Mouse (Mus musculus): ENCODE measurements around the gene Spata7. TPM values are rescaled to one million over a fixed set of nuclear protein-coding genes. Genes with fewer than 3 reads are reported as not detected.

Spata7 gene
- polyA plus RNA-seq, 1 experiment, result 4.6 TPM

GRCm38 (mm10) chr12:98673879-98674278, 45.9 kb downstream of the Spata7 start:
- no peak for DNase-seq (ENCODE audit: low read depth)

GRCm38 (mm10) chr12:98674627-98675143, 46.7 kb downstream of the Spata7 start:
- DNase-seq (ENCODE audit: low read depth), result peak; percentile 59

GRCm38 (mm10) chr12:98676861-98677260, 48.9 kb downstream of the Spata7 start:
- no peak for DNase-seq (ENCODE audit: low read depth)

GRCm38 (mm10) chr12:98677336-98677735, 49.4 kb downstream of the Spata7 start:
- no peak for DNase-seq (ENCODE audit: low read depth)

GRCm38 (mm10) chr12:98679906-98680305, 51.9 kb downstream of the Spata7 start:
- no peak for DNase-seq (ENCODE audit: low read depth)

- DNase-seq (ENCODE audit: low read depth), result no peak
Observed at GRCm38 (mm10) chr12:98682196-98682595, 54.2 kb downstream of the Spata7 start.

GRCm38 (mm10) chr12:98683171-98683570, 55.2 kb downstream of the Spata7 start:
- no peak for DNase-seq (ENCODE audit: low read depth)

- DNase-seq (ENCODE audit: low read depth), result no peak
Observed at GRCm38 (mm10) chr12:98683574-98683973, 55.6 kb downstream of the Spata7 start.

GRCm38 (mm10) chr12:98690230-98690629, 62.3 kb downstream of the Spata7 start:
- no peak for DNase-seq (ENCODE audit: low read depth)

GRCm38 (mm10) chr12:98697202-98697601, 69.2 kb downstream of the Spata7 start:
- no peak for DNase-seq (ENCODE audit: low read depth)

GRCm38 (mm10) chr12:98701564-98701963, 73.6 kb downstream of the Spata7 start:
- no peak for DNase-seq (ENCODE audit: low read depth)

- DNase-seq (ENCODE audit: low read depth), result no peak
Observed at GRCm38 (mm10) chr12:98703554-98703953, 75.6 kb downstream of the Spata7 start.

GRCm38 (mm10) chr12:98703961-98704360, 76.0 kb downstream of the Spata7 start:
- no peak for DNase-seq (ENCODE audit: low read depth)

GRCm38 (mm10) chr12:98712819-98713218, 84.9 kb downstream of the Spata7 start:
- no peak for DNase-seq (ENCODE audit: low read depth)

GRCm38 (mm10) chr12:98713621-98714103, 85.7 kb downstream of the Spata7 start:
- DNase-seq (ENCODE audit: low read depth), result peak; percentile 45

- no peak for DNase-seq (ENCODE audit: low read depth)
Observed at GRCm38 (mm10) chr12:98714757-98715156, 86.8 kb downstream of the Spata7 start.

- DNase-seq (ENCODE audit: low read depth), result no peak
Observed at GRCm38 (mm10) chr12:98716142-98716541, 88.2 kb downstream of the Spata7 start.

Other genes with a start within 250 kb of the Spata7 start
- not detected in 2 replicates for gene Kcnk10, start 49.8 kb upstream of the Spata7 start, polyA plus RNA-seq (2012; rRNA removed)
- 12.4 and 13.0 TPM in 2 replicates for gene Ptpn21, start 109.2 kb downstream of the Spata7 start, polyA plus RNA-seq (2012; rRNA removed)
- 50.5 and 56.5 TPM in 2 replicates for gene Zc3h14, start 118.8 kb downstream of the Spata7 start, polyA plus RNA-seq (2012; rRNA removed)